Mouse (Mus musculus) small intestine, adult 2 months (tissue): ENCODE data around the gene Syne3.

Experiments used
- CTCF ChIP-seq: fragments of 200-500 bp; IDR thresholded peaks from 2 replicates; pipeline ENCODE4 v1.5.1; 2012; ENCODE audit warnings: low read depth, mild to moderate bottlenecking, control low read depth, inconsistent platforms, low read length, moderate library complexity, mixed read lengths; ENCODE audit not compliant: insufficient replicate concordance, insufficient read length; ENCODE audit errors: extremely low read depth
- POLR2A ChIP-seq: fragments of 200-500 bp; IDR thresholded peaks from 2 replicates; pipeline ENCODE4 v1.6.1; 2012; ENCODE audit warnings: low read depth, mild to moderate bottlenecking, control low read depth, inconsistent platforms, low read length, moderate library complexity

DNA sequence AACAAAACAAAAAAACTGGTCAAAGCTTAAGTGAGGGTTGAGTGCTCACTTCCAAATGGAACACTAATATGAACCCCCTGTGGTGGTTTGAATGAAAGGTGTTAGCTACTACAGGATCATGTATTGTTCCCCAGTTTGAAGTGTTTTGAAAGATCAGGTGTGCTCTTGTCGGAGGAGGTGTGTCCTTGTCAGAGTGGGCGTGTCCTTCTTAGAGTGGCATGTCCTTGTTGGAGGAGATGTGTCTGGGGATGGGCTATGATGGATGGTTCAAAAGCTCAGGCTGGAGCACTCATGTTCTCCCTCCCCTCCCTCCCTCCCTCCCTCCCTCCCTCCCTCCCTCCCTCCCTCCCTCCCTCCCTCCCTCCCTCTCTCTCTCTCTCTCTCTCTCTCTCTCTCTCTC is 61.7 kb downstream of the Syne3 start:
- TF ChIP-seq POLR2A (no peak), CTCF (no peak)
